ENCODE assay signal across 8 mouse cellular contexts in the genomic region with DNA sequence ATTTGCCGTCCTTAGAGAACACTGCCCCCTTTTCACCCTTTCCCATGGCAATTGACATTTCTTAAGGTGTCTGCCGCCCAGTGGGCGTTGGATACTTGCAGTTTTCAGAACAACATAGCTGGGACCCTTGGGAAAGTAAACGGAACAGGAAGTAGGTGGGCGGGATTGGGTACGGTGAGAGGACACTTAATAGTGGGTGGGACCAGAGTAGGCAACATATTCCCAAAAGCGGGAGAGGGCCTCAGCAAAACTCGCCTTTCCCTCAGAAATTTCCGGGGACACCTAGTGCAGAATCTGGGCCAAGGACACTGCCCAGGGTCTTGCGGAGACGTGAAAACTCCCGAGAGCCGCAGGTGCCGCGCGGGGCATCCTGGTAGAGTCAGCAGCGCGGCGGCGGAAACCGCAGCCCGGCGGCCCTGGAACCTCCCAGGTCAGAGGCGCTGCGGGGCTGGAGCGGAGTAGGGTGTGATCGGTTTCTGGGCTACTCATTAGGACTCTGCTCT. TPM values are rescaled to one million over a fixed set of nuclear protein-coding genes. Genes with fewer than 3 reads are reported as not detected.
DNase-seq lines count a peak whose midpoint lies in the region; ATAC-seq and TF ChIP-seq lines count a peak whose summit lies in the region.

No protein-coding gene starts in this region.

- TF ChIP-seq CTCF in bone marrow macrophage, adult 2 months (IDR thresholded peaks at IDR 0.05; ENCODE audit: low read depth, low read length), result no peak
- TF ChIP-seq CTCF in embryonic fibroblast, embryonic 13.5 days (IDR thresholded peaks at IDR 0.05; ENCODE audit: borderline replicate concordance, insufficient read depth, low read length), result no peak

- peaks cover 5% of the 10 kb centered on the region; the same call in 1 of the 2 replicates for H3K4me1 ChIP-seq in bone marrow macrophage, adult 2 months (ENCODE audit: control insufficient read depth, insufficient read depth, low read length)
- H3K4me1 ChIP-seq in embryonic fibroblast, embryonic 13.5 days (ENCODE audit: control insufficient read depth, insufficient read depth, low read length), result peaks cover 2% of the 10 kb centered on the region
- H3K4me1 ChIP-seq in kidney, embryonic 14.5 days (ENCODE audit: control insufficient read depth, insufficient read depth, low read length), result no peaks in the 10 kb centered on the region
- H3K4me1 ChIP-seq in limb, embryonic 15.5 days, result peaks cover 7% of the 10 kb centered on the region

- no peak overlapping the region; the same call in 1 of the 2 replicates for H3K27ac ChIP-seq in bone marrow macrophage, adult 2 months (ENCODE audit: insufficient read depth, low read depth, low read length)
- H3K27ac ChIP-seq in embryonic fibroblast, embryonic 13.5 days (ENCODE audit: insufficient read depth, low read length), result peak overlapping the region; percentile 68
- H3K27ac ChIP-seq in kidney, embryonic 14.5 days (ENCODE audit: low read depth, low read length), result peak overlapping the region; percentile 78
- peak overlapping the region; percentile 89 for H3K27ac ChIP-seq in limb, embryonic 15.5 days

- peak overlapping the region; percentile 69 for H3K4me3 ChIP-seq in bone marrow macrophage, adult 2 months (ENCODE audit: insufficient read depth, low read length)
- H3K4me3 ChIP-seq in embryonic fibroblast, embryonic 13.5 days (ENCODE audit: insufficient read depth, low read length), result peak overlapping the region; percentile 75
- H3K4me3 ChIP-seq in kidney, embryonic 14.5 days (ENCODE audit: low read length), result peak overlapping the region; percentile 66
- H3K4me3 ChIP-seq in limb, embryonic 15.5 days, result peak overlapping the region; percentile 71

- H3K9ac ChIP-seq in kidney, embryonic 14.5 days (ENCODE audit: low read depth, low read length), result peak overlapping the region; percentile 75
- H3K9ac ChIP-seq in limb, embryonic 15.5 days, result peak overlapping the region; percentile 65

- no peaks in the 10 kb centered on the region for H3K9me3 ChIP-seq in kidney, embryonic 14.5 days (ENCODE audit: control insufficient read depth, low read length)
- no peaks in the 10 kb centered on the region for H3K9me3 ChIP-seq in limb, embryonic 15.5 days

- under 1% methylated on average over 27 of the region's 27 CpGs for WGBS in kidney, embryonic 14.5 days
- WGBS in limb, embryonic 15.5 days, result 0% methylated on average over 27 of the region's 27 CpGs

- peak; percentile 99 for ATAC-seq in kidney, embryonic 14.5 days (ENCODE audit: low FRiP score, low TSS enrichment)
- peak; percentile 93 for ATAC-seq in limb, embryonic 15.5 days (ENCODE audit: insufficient number of reproducible peaks, low FRiP score, low TSS enrichment, low read depth)

- H3K4me2 ChIP-seq in kidney, embryonic 14.5 days (replicated peaks; ENCODE audit: low read depth, low read length), result peak overlapping the region; percentile 39
- H3K4me2 ChIP-seq in limb, embryonic 15.5 days, result peak overlapping the region; percentile 46

- peaks cover 9% of the 10 kb centered on the region; the same call in 1 of the 2 replicates for H3K36me3 ChIP-seq in kidney, embryonic 14.5 days (ENCODE audit: control insufficient read depth, insufficient read depth, low read length)
- H3K36me3 ChIP-seq in limb, embryonic 15.5 days, result peaks cover 11% of the 10 kb centered on the region; the same call in 1 of the 2 replicates

- no peaks in the 10 kb centered on the region for H3K27me3 ChIP-seq in kidney, embryonic 14.5 days (ENCODE audit: control insufficient read depth, insufficient read depth, low read length)
- H3K27me3 ChIP-seq in limb, embryonic 15.5 days, result no peaks in the 10 kb centered on the region

- peak; percentile 65 to 70 for DNase-seq in B cell, adult 2 months
- peak; percentile 85 to 87 for DNase-seq in heart, adult 9 months (ENCODE audit: low spot score in 2 of 2)
- peak; percentile 0 to 21 for DNase-seq in monocyte, adult 2 months (ENCODE audit: low read depth in 1 of 2, low spot score in 2 of 2)
- DNase-seq in spleen, postnatal 36 days (ENCODE audit: low spot score in 2 of 2), result peak; percentile 58

- no peak for TF ChIP-seq POLR2A in bone marrow macrophage, adult 2 months (IDR thresholded peaks at IDR 0.05; ENCODE audit: borderline replicate concordance, low read depth, low read length)
- TF ChIP-seq POLR2A in embryonic fibroblast, embryonic 13.5 days (IDR thresholded peaks at IDR 0.05; ENCODE audit: low read depth, low read length), result peak; percentile 78

RNA-seq across cellular contexts. Expression of gene Zfp229, which starts 3.0 kb away (rescaled TPM):
- 4.0 and 5.0 TPM in 2 replicates for polyA plus RNA-seq in bone marrow macrophage, adult 2 months (2012; ENCODE audit: insufficient read depth, insufficient read length, missing spikeins)
- 7.1 and 9.9 TPM in 2 replicates for polyA plus RNA-seq in embryonic fibroblast, embryonic 13.5 days (2011; ENCODE audit: insufficient read length, low read depth, missing spikeins)
- polyA plus RNA-seq in kidney, embryonic 14.5 days (2014; fragmentation: Nextera tagmentation; extraction: Ambion mirVana), result 5.1 and 8.8 TPM in 2 replicates
- 7.1 and 7.5 TPM in 2 replicates for polyA plus RNA-seq in limb, embryonic 15.5 days (2015; fragmentation: Nextera tagmentation; extraction: Ambion mirVana)

RNA-seq across cellular contexts. Expression of gene Zfp760, which starts 26.0 kb away (rescaled TPM):
- 7.1 and 7.7 TPM in 2 replicates for polyA plus RNA-seq in bone marrow macrophage, adult 2 months (2012; ENCODE audit: insufficient read depth, insufficient read length, missing spikeins)
- 6.4 and 9.0 TPM in 2 replicates for polyA plus RNA-seq in embryonic fibroblast, embryonic 13.5 days (2011; ENCODE audit: insufficient read length, low read depth, missing spikeins)
- polyA plus RNA-seq in kidney, embryonic 14.5 days (2014; fragmentation: Nextera tagmentation; extraction: Ambion mirVana), result 12.9 and 18.4 TPM in 2 replicates
- 9.9 and 11.5 TPM in 2 replicates for polyA plus RNA-seq in limb, embryonic 15.5 days (2015; fragmentation: Nextera tagmentation; extraction: Ambion mirVana)

RNA-seq across cellular contexts. Expression of gene Gm10226, which starts 41.9 kb away (rescaled TPM):
- 8.6 and 13.6 TPM in 2 replicates for polyA plus RNA-seq in bone marrow macrophage, adult 2 months (2012; ENCODE audit: insufficient read depth, insufficient read length, missing spikeins)
- 4.2 and 10.9 TPM in 2 replicates for polyA plus RNA-seq in embryonic fibroblast, embryonic 13.5 days (2011; ENCODE audit: insufficient read length, low read depth, missing spikeins)
- 6.1 and 7.7 TPM in 2 replicates for polyA plus RNA-seq in kidney, embryonic 14.5 days (2014; fragmentation: Nextera tagmentation; extraction: Ambion mirVana)
- 8.3 and 9.0 TPM in 2 replicates for polyA plus RNA-seq in limb, embryonic 15.5 days (2015; fragmentation: Nextera tagmentation; extraction: Ambion mirVana)

Comparison
In these comparisons a context has a peak if more than half of its experiments do, and no peak if none do; other contexts are left out.
1. DNase-seq: peak in every context shown above with its lines; median percentile 86 in heart, adult 9 months; 68 in B cell, adult 2 months; 58 in spleen, postnatal 36 days; 10 in monocyte, adult 2 months.